Mouse (Mus musculus): Measurements from ENCODE around the gene Naa15. TPM values are rescaled to one million over a fixed set of nuclear protein-coding genes. Genes with fewer than 3 reads are reported as not detected.
"Not testable (repeated sequence)": the region's sequence is repeated elsewhere in the genome, so short reads cannot be mapped to it uniquely, and the experiment has no call there.

The Naa15 gene
- polyA plus RNA-seq, 1 experiment = 3.9 TPM

DNA sequence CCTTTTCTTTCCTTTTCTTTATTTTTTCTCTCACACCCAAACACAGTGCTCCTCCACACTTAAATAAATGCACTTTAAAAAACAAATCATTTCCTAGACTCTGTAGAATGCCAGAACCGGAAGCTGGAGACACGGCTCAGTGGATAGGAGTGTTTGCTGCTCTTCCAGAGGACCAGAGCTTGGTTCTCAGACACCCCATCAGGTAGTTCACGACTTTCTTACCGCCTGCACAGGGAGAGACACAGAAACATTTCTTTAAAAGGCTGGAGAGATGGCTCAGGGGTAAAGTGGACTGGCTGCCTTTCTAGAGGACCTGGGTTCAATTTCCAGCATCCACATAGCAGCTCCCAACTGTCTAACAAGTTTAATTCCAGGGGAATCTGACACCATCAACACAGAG is 15.4 kb upstream of the Naa15 start:
- Histone ChIP-seq H3K4me3 (replicated peaks; ENCODE audit: extremely low read depth, low read depth, low read length) (no peak overlapping the region), H3K4me1 (ENCODE audit: control insufficient read depth, insufficient read depth, low read length) (no peaks in the 10 kb centered on the region)
- TF ChIP-seq POLR2A (IDR thresholded peaks at IDR 0.05; ENCODE audit: borderline replicate concordance, extremely low read depth, low read depth, low read length) (no peak), CTCF (IDR thresholded peaks at IDR 0.05; ENCODE audit: insufficient read depth, low read length) (no peak)
- no peak for DNase-seq
- 45% methylated on average over 4 of the region's 4 CpGs for WGBS

DNA sequence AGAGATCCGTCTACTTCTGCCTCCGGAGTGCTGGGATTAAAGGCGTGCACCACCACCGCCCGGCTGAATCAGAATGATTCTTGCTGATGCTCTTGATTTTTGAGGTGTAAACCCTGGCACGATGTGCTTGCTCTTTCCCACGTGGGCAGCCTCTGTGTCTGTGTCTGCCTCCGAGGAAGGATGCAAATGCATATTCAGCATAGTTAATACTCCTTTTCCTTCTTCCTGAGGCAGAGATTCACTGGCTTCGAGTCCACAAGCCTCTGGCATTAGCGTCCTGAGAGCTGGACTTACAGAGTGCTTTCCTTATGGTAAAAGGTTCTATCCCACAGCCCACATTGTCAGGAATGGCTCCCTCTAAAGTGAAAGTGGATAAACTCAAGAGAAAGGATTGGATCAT is 14.3 kb upstream of the Naa15 start:
- TF ChIP-seq CTCF (IDR thresholded peaks at IDR 0.05; ENCODE audit: insufficient read depth, low read length) (no peak), POLR2A (IDR thresholded peaks at IDR 0.05; ENCODE audit: borderline replicate concordance, extremely low read depth, low read depth, low read length) (no peak)
- Histone ChIP-seq H3K4me3 (replicated peaks; ENCODE audit: extremely low read depth, low read depth, low read length) (no peak overlapping the region), H3K4me1 (ENCODE audit: control insufficient read depth, insufficient read depth, low read length) (no peaks in the 10 kb centered on the region)
- WGBS = 68% methylated on average over 10 of the region's 10 CpGs
- no peak for DNase-seq

DNA sequence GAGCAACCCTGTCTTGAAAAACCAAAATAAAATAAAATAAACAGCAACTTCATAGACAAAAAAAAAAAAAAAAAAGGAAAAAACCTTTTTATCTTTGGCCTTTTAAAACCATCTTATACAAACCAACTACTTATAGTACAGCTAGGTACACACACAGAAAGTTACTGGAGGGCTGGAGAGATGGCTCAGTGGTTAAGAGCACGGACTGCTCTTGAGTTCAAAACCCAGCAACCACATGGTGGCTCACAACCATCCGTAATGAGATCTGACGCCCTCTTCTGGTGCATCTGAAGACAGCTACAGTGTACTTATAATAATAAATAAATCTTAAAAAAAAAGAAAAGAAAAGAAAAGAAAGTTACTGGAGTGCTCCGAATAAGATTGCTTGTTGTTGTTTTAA is 12.9 kb upstream of the Naa15 start:
- not testable (repeated sequence) for H3K4me3 ChIP-seq (replicated peaks; ENCODE audit: extremely low read depth, low read depth, low read length); H3K4me1 ChIP-seq (ENCODE audit: control insufficient read depth, insufficient read depth, low read length); DNase-seq
- WGBS = 60% methylated on average over 4 of the region's 4 CpGs

DNA sequence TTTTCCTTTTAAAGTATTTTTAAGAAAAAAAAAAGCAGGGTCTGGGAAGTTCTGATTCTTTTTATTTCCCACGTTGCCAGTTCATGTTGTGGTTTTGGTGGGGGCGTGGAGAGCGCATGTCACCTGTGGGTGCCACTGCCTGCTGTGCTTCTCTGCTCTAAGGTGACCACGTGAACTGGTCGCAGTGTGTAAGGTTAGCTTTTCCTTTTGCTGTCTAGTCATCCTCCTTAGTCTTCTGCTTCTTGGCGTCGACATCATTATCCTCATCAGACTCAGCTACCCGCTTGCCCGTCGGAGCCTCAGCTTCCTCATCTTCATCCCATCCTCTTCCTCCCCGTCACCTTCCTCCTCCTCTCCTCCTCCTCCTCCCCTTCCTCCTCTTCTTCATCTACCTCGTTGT is 12.3 kb upstream of the Naa15 start:
- no peak overlapping the region for H3K4me3 ChIP-seq (replicated peaks; ENCODE audit: extremely low read depth, low read depth, low read length)
- no peak for TF ChIP-seq POLR2A (IDR thresholded peaks at IDR 0.05; ENCODE audit: borderline replicate concordance, extremely low read depth, low read depth, low read length)
- TF ChIP-seq CTCF (IDR thresholded peaks at IDR 0.05; ENCODE audit: insufficient read depth, low read length) = no peak
- DNase-seq = no peak
- WGBS = 84% methylated on average over 12 of the region's 12 CpGs
- no peaks in the 10 kb centered on the region for H3K4me1 ChIP-seq (ENCODE audit: control insufficient read depth, insufficient read depth, low read length)

DNA sequence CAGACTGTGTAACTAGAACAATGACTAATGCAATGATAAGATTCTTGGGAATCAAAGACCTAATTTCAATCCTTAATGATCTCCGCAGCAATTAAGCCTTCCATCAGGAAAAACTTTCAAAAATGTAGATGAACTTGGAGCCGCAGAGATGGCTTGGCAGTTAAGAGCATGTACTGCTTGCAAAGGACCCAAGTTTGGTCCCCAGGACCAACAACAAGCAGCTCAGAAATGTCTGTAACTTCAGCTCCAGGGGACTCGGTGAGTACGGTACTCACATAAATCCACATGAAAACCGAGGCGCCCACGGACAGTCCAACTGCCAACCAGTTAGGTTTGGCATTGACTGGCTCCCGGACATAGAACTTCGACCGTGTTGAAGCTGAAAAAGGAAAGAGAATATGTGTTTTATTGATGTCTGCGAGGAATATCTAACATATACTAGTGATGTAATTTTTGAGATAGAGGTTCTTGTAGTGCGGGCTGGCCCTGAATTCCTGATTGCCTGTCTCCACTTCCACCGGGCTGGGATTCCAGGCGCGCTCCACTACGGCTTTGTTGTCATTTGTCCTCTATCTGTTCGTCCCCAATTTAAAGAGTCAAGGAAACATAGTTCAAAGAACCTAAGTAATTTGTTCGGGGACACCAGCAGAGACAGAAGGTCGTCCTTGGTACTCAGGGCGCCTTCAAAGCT is 6.9 kb upstream of the Naa15 start:
- DNase-seq = no peak
- Histone ChIP-seq H3K4me1 (ENCODE audit: control insufficient read depth, insufficient read depth, low read length) (peaks cover 4% of the 10 kb centered on the region; the same call in 1 of the 2 replicates), H3K4me3 (replicated peaks; ENCODE audit: extremely low read depth, low read depth, low read length) (peak overlapping the region; percentile 83)
- WGBS = 19% methylated on average over 20 of the region's 20 CpGs
- no peak for TF ChIP-seq POLR2A (IDR thresholded peaks at IDR 0.05; ENCODE audit: borderline replicate concordance, extremely low read depth, low read depth, low read length)
- no peak for TF ChIP-seq CTCF (IDR thresholded peaks at IDR 0.05; ENCODE audit: insufficient read depth, low read length)

DNA sequence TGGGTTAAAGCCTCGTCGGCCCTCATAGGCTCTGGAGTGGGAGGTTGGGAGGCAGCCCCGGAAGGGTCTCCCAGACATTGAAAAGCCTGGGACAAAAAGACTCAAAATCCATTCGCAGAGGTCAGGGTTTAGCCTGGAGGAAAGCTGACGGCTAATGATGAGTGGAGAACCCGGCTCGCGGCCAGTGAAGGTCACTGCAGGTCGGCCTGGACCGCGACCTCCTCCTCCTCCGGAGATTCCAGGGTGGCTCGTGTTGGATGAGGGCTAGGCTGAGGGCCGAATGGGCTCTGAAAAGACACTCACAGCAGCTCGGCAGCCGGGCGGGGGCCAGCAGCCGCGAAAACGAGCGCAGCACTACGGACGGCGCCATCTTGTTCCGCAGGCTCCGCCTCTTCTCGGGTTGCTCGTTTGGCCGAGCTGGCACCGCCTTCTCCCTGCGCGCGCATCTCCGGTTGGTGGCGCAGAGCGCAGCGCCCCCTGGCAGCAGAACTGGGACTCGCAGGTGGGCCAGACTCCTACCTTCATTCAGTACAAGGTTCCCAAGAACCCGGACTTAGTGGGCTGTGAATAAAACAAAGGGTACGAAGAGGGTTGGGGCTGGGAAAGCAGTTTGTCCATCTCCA is 6.3 kb upstream of the Naa15 start, which contains the start of gene Ndufc1:
Gene Ndufc1 (minus strand): TSS at position 428 of the 623 bp plus-strand sequence.
- TF ChIP-seq POLR2A (IDR thresholded peaks at IDR 0.05; ENCODE audit: borderline replicate concordance, extremely low read depth, low read depth, low read length) (peak; percentile 94), CTCF (IDR thresholded peaks at IDR 0.05; ENCODE audit: insufficient read depth, low read length) (peak; percentile 84)
- peaks cover 4% of the 10 kb centered on the region; the same call in 1 of the 2 replicates for H3K4me1 ChIP-seq (ENCODE audit: control insufficient read depth, insufficient read depth, low read length)
- DNase-seq = peak; percentile 98
- peak within 1 kb of the TSS; percentile 83 for H3K4me3 ChIP-seq (replicated peaks; ENCODE audit: extremely low read depth, low read depth, low read length)
- under 1% methylated on average over 40 of the region's 40 CpGs for WGBS

DNA sequence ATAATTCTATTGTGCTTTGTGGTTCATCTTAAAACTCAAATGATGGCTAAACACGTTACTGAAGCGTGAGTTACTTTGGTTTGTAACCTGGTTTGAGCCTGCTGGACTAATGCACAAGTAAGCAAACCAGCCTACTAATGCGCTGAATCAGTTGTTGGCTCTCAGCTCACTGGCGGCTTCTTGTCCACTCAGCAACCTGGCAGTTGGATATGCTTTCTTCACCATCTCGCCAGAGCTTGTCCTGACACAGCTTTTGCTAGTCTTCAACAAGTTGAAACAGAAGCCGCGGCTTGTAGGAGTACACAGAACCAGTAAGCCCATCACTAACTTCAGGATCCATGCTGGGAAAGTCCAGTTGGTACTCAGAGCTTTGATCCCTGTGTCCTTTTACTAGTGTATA is 2.5 kb upstream of the Naa15 start:
- H3K4me1 ChIP-seq (ENCODE audit: control insufficient read depth, insufficient read depth, low read length) = peaks cover 8% of the 10 kb centered on the region
- no peak for DNase-seq
- 85% methylated on average over 7 of the region's 7 CpGs for WGBS
- TF ChIP-seq CTCF (IDR thresholded peaks at IDR 0.05; ENCODE audit: insufficient read depth, low read length) = no peak
- TF ChIP-seq POLR2A (IDR thresholded peaks at IDR 0.05; ENCODE audit: borderline replicate concordance, extremely low read depth, low read depth, low read length) = no peak
- H3K4me3 ChIP-seq (replicated peaks; ENCODE audit: extremely low read depth, low read depth, low read length) = no peak overlapping the region

DNA sequence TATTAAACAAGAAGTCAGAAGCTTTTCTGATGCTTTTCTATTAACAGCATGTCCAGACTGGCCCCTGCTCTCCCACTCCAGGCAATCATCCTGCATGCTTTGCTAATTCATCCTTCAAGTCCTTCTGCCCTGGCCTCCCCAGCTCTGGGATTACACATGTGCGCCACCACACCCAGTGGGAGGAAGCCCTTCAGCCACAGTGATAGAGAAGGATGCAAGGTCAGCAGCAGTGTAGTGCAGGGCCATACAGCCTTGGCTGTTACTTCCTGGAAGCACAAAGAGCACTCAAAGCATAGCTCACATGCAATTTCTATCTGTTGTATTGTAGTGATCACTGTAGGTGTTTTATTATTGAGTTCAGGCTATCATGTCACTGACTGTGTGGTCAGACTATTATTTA is 1.7 kb upstream of the Naa15 start:
- H3K4me3 ChIP-seq (replicated peaks; ENCODE audit: extremely low read depth, low read depth, low read length) = no peak overlapping the region
- DNase-seq = no peak
- H3K4me1 ChIP-seq (ENCODE audit: control insufficient read depth, insufficient read depth, low read length) = peaks cover 10% of the 10 kb centered on the region
- 71% methylated on average over 1 of the region's 1 CpGs for WGBS
- TF ChIP-seq POLR2A (IDR thresholded peaks at IDR 0.05; ENCODE audit: borderline replicate concordance, extremely low read depth, low read depth, low read length) (no peak), CTCF (IDR thresholded peaks at IDR 0.05; ENCODE audit: insufficient read depth, low read length) (no peak)

DNA sequence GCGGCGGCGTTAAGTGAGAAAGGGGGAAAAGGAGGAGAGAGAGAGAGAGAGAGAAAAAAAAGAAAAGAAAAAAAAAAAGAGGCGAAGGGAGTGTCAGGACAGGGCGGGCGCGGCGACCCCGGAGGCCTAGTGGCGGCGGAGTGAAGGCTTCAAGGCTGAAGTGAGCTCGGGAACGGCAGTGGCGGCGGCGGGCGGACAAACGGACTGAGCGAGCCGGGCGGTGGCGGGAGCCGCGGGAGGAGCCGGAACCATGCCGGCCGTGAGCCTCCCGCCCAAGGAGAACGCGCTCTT is 1.1 kb downstream of the Naa15 start:
- Histone ChIP-seq H3K4me1 (ENCODE audit: control insufficient read depth, insufficient read depth, low read length) (peaks cover 10% of the 10 kb centered on the region), H3K4me3 (replicated peaks; ENCODE audit: extremely low read depth, low read depth, low read length) (peak overlapping the region; percentile 98)
- TF ChIP-seq POLR2A (IDR thresholded peaks at IDR 0.05; ENCODE audit: borderline replicate concordance, extremely low read depth, low read depth, low read length) (no peak), CTCF (IDR thresholded peaks at IDR 0.05; ENCODE audit: insufficient read depth, low read length) (no peak)
- no peak for DNase-seq
- WGBS = under 1% methylated on average over 29 of the region's 30 CpGs
